Mouse (Mus musculus) forebrain, embryonic 15.5 days (tissue): ENCODE data around the gene H2-Ab1. TPM values are rescaled to one million over a fixed set of nuclear protein-coding genes. Genes with fewer than 3 reads are reported as not detected.
"Not testable (repeated sequence)": the region's sequence is repeated elsewhere in the genome, so short reads cannot be mapped to it uniquely, and the experiment has no call there.

Experiments
- ATAC-seq: fragments of 200-750 bp; cut with Nextera tagmentation; replicated peaks from 2 replicates; pipeline ENCODE4 v1.8.0; 2017; ENCODE audit warnings: mild to moderate bottlenecking, moderate TSS enrichment, moderate library complexity
- H3K27ac ChIP-seq: fragments of 300-500 bp; sonication (generic); replicated peaks from 2 replicates; pipeline ENCODE4 v1.5.1; 2015; ENCODE audit warnings: mild to moderate bottlenecking, inconsistent platforms
- H3K27me3 ChIP-seq: fragments of 300-500 bp; sonication (generic); 2 replicates; pipeline ENCODE4 v1.6.1; 2015; ENCODE audit warnings: inconsistent platforms
- H3K36me3 ChIP-seq: fragments of 300-500 bp; sonication (generic); 2 replicates; pipeline ENCODE4 v1.6.1; 2015; ENCODE audit warnings: mild to moderate bottlenecking, inconsistent platforms
- H3K4me1 ChIP-seq: fragments of 300-500 bp; sonication (generic); 2 replicates; pipeline ENCODE4 v1.6.1; 2015; ENCODE audit warnings: inconsistent platforms
- H3K4me2 ChIP-seq: fragments of 300-500 bp; sonication (generic); replicated peaks from 2 replicates; pipeline ENCODE4 v1.6.1; 2015; ENCODE audit warnings: mild to moderate bottlenecking, inconsistent platforms
- H3K4me3 ChIP-seq: fragments of 300-500 bp; sonication (generic); 2 replicates; pipeline ENCODE4 v1.5.1; 2015; ENCODE audit warnings: mild to moderate bottlenecking, inconsistent platforms
- H3K9ac ChIP-seq: fragments of 300-500 bp; sonication (generic); replicated peaks from 2 replicates; pipeline ENCODE4 v1.6.1; 2015; ENCODE audit warnings: mild to moderate bottlenecking, inconsistent platforms
- H3K9me3 ChIP-seq: fragments of 300-500 bp; sonication (generic); 2 replicates; pipeline ENCODE4 v1.6.1; 2016; ENCODE audit warnings: inconsistent platforms
- WGBS: fragments of 180-500 bp; shearing (Covaris S2); methylation state at CpG from one replicate; pipeline ENCODE4 v1.1.7; 2015; ENCODE audit warnings: mixed read lengths; 5-methylcytosine and 5-hydroxymethylcytosine counted together
- polyA plus RNA-seq: library from polyadenylated mRNA; unstranded; fragments of >200 nt; fragmentation: Nextera tagmentation; extraction: Ambion mirVana; gene quantifications from 2 replicates; pipeline ENCODE4 v1.2.1, GENCODE M21; 2015

H2-Ab1 gene
- polyA plus RNA-seq, 1 experiment from 2014 or later: 1.2 TPM

- ATAC-seq, H3K27me3 ChIP-seq, H3K9ac ChIP-seq, H3K36me3 ChIP-seq, H3K27ac ChIP-seq, H3K4me3 ChIP-seq, H3K4me2 ChIP-seq, H3K4me1 ChIP-seq, H3K9me3 ChIP-seq: not testable (repeated sequence)
- WGBS: 97% methylated on average over 4 of the region's 7 CpGs
These were observed 37.7 kb upstream of the H2-Ab1 start for GRCm38 (mm10) chr17:34219801-34220200.

- not testable (repeated sequence) for H3K27ac ChIP-seq, H3K4me1 ChIP-seq, H3K36me3 ChIP-seq, H3K4me3 ChIP-seq, ATAC-seq, H3K27me3 ChIP-seq, H3K4me2 ChIP-seq, H3K9ac ChIP-seq, H3K9me3 ChIP-seq
- WGBS: 93% methylated on average over 8 of the region's 16 CpGs
These were observed 37.1 kb upstream of the H2-Ab1 start for GRCm38 (mm10) chr17:34220401-34220800.

GRCm38 (mm10) chr17:34224816-34225215 lies 32.7 kb upstream of the H2-Ab1 start:
- no peak for ATAC-seq
- Histone ChIP-seq H3K4me2 (no peak overlapping the region), H3K9ac (no peak overlapping the region), H3K36me3 (no peaks in the 10 kb centered on the region), H3K9me3 (no peaks in the 10 kb centered on the region), H3K27ac (no peak overlapping the region), H3K27me3 (no peaks in the 10 kb centered on the region), H3K4me3 (no peak overlapping the region), H3K4me1 (no peaks in the 10 kb centered on the region)
- WGBS: 94% methylated on average over 3 of the region's 3 CpGs

GRCm38 (mm10) chr17:34225426-34225825 lies 32.1 kb upstream of the H2-Ab1 start:
- Histone ChIP-seq H3K27ac (no peak overlapping the region), H3K4me1 (no peaks in the 10 kb centered on the region), H3K36me3 (no peaks in the 10 kb centered on the region), H3K4me2 (no peak overlapping the region), H3K27me3 (no peaks in the 10 kb centered on the region), H3K9me3 (no peaks in the 10 kb centered on the region), H3K4me3 (no peak overlapping the region), H3K9ac (no peak overlapping the region)
- 96% methylated on average over 8 of the region's 8 CpGs for WGBS
- ATAC-seq: no peak

GRCm38 (mm10) chr17:34225911-34226310 lies 31.6 kb upstream of the H2-Ab1 start:
- H3K9ac ChIP-seq, H3K4me2 ChIP-seq, H3K27ac ChIP-seq, H3K9me3 ChIP-seq, H3K4me3 ChIP-seq, H3K27me3 ChIP-seq, H3K4me1 ChIP-seq, ATAC-seq, H3K36me3 ChIP-seq: not testable (repeated sequence)
- 96% methylated on average over 17 of the region's 23 CpGs for WGBS

- not testable (repeated sequence) for H3K27ac ChIP-seq, H3K36me3 ChIP-seq, H3K4me2 ChIP-seq, ATAC-seq, H3K4me1 ChIP-seq, H3K4me3 ChIP-seq, H3K9me3 ChIP-seq, H3K9ac ChIP-seq, H3K27me3 ChIP-seq
- WGBS: 94% methylated on average over 7 of the region's 9 CpGs
These were observed 26.5 kb upstream of the H2-Ab1 start for GRCm38 (mm10) chr17:34230971-34231370.

- H3K36me3 ChIP-seq, H3K27me3 ChIP-seq, H3K4me1 ChIP-seq, ATAC-seq, H3K4me3 ChIP-seq, H3K9ac ChIP-seq, H3K27ac ChIP-seq, H3K4me2 ChIP-seq, H3K9me3 ChIP-seq: not testable (repeated sequence)
- 95% methylated on average over 7 of the region's 7 CpGs for WGBS
These were observed 25.5 kb upstream of the H2-Ab1 start for GRCm38 (mm10) chr17:34232021-34232420.

- Histone ChIP-seq H3K36me3 (no peaks in the 10 kb centered on the region), H3K4me2 (no peak overlapping the region), H3K4me3 (no peak overlapping the region), H3K9me3 (no peaks in the 10 kb centered on the region), H3K4me1 (no peaks in the 10 kb centered on the region), H3K9ac (no peak overlapping the region), H3K27me3 (no peaks in the 10 kb centered on the region), H3K27ac (no peak overlapping the region)
- 49% methylated on average over 9 of the region's 9 CpGs for WGBS
- ATAC-seq: peak; percentile 60
These were observed 22.6 kb upstream of the H2-Ab1 start for GRCm38 (mm10) chr17:34234926-34235325.

- WGBS: 82% methylated on average over 5 of the region's 5 CpGs
These were observed 20.8 kb upstream of the H2-Ab1 start for GRCm38 (mm10) chr17:34236691-34237090.

GRCm38 (mm10) chr17:34237741-34238140 lies 19.7 kb upstream of the H2-Ab1 start:
- no peak overlapping the region for H3K27ac ChIP-seq
- no peaks in the 10 kb centered on the region for H3K36me3 ChIP-seq
- 82% methylated on average over 3 of the region's 3 CpGs for WGBS
- no peak overlapping the region for H3K4me3 ChIP-seq
- H3K27me3 ChIP-seq: no peaks in the 10 kb centered on the region
- no peak overlapping the region for H3K9ac ChIP-seq
- H3K9me3 ChIP-seq: no peaks in the 10 kb centered on the region
- no peak for ATAC-seq
- no peak overlapping the region for H3K4me2 ChIP-seq
- no peaks in the 10 kb centered on the region for H3K4me1 ChIP-seq

More at GRCm38 (mm10) chr17:34236691-34237090, 20.8 kb upstream of the H2-Ab1 start:
- H3K4me1 ChIP-seq: no peaks in the 10 kb centered on the region
- ATAC-seq: no peak
- no peak overlapping the region for H3K27ac ChIP-seq
- H3K27me3 ChIP-seq: no peaks in the 10 kb centered on the region
- no peaks in the 10 kb centered on the region for H3K36me3 ChIP-seq
- H3K9me3 ChIP-seq: no peaks in the 10 kb centered on the region
- H3K4me3 ChIP-seq: no peak overlapping the region
- no peak overlapping the region for H3K4me2 ChIP-seq
- no peak overlapping the region for H3K9ac ChIP-seq

GRCm38 (mm10) chr17:34238706-34239105 lies 18.8 kb upstream of the H2-Ab1 start, which contains the start of gene H2-Ob:
Gene H2-Ob (plus strand): TSS chr17:34238903.
- no peaks in the 10 kb centered on the region for H3K27me3 ChIP-seq
- 53% methylated on average over 3 of the region's 3 CpGs for WGBS
- H3K9me3 ChIP-seq: no peaks in the 10 kb centered on the region
- ATAC-seq: no peak
- H3K4me1 ChIP-seq: no peaks in the 10 kb centered on the region
- no peak within 1 kb of the TSS for H3K27ac ChIP-seq
- no peak within 1 kb of the TSS for H3K4me2 ChIP-seq
- H3K4me3 ChIP-seq: no peak within 1 kb of the TSS
- no peaks in the 10 kb centered on the region for H3K36me3 ChIP-seq
- H3K9ac ChIP-seq: no peak within 1 kb of the TSS

GRCm38 (mm10) chr17:34239601-34240041 lies 17.9 kb upstream of the H2-Ab1 start:
- Histone ChIP-seq H3K27ac (no peak overlapping the region), H3K4me3 (no peak overlapping the region), H3K4me1 (no peaks in the 10 kb centered on the region), H3K4me2 (no peak overlapping the region), H3K36me3 (no peaks in the 10 kb centered on the region), H3K9ac (no peak overlapping the region), H3K27me3 (no peaks in the 10 kb centered on the region), H3K9me3 (no peaks in the 10 kb centered on the region)
- WGBS: 79% methylated on average over 10 of the region's 10 CpGs
- ATAC-seq: no peak

- Histone ChIP-seq H3K27ac (no peak overlapping the region), H3K9me3 (no peaks in the 10 kb centered on the region), H3K4me2 (no peak overlapping the region), H3K4me3 (no peak overlapping the region), H3K27me3 (no peaks in the 10 kb centered on the region), H3K4me1 (no peaks in the 10 kb centered on the region), H3K36me3 (no peaks in the 10 kb centered on the region), H3K9ac (no peak overlapping the region)
- 67% methylated on average over 3 of the region's 3 CpGs for WGBS
- ATAC-seq: no peak
These were observed 17.1 kb upstream of the H2-Ab1 start for GRCm38 (mm10) chr17:34240366-34240765.
